Mouse (Mus musculus) stomach, postnatal 0 days (tissue): Measurements from ENCODE around the gene Ankrd60. TPM values are rescaled to one million over a fixed set of nuclear protein-coding genes. Genes with fewer than 3 reads are reported as not detected.

Experiments
- ATAC-seq: fragments of 200-750 bp; cut with Nextera tagmentation; 2 replicates; pipeline ENCODE4 v1.8.0; 2017; ENCODE audit not compliant: low FRiP score, low TSS enrichment
- DNase-seq: peaks from one replicate; pipeline ENCODE4 v3.0.0-alpha.2; 2016; ENCODE audit warnings: low spot score
- H3K27ac ChIP-seq: fragments of 300-500 bp; sonication (generic); replicated peaks from 2 replicates; pipeline ENCODE4 v1.5.1; 2014; ENCODE audit warnings: mild to moderate bottlenecking, control low read depth
- H3K27me3 ChIP-seq: fragments of 300-500 bp; sonication (generic); 2 replicates; pipeline ENCODE4 v1.6.1; 2014; ENCODE audit warnings: low read length; ENCODE audit not compliant: control insufficient read depth, insufficient read depth
- H3K36me3 ChIP-seq: fragments of 300-500 bp; sonication (generic); 2 replicates; pipeline ENCODE4 v1.6.1; 2014; ENCODE audit warnings: low read length, mixed read lengths; ENCODE audit not compliant: control insufficient read depth, insufficient read depth
- H3K4me1 ChIP-seq: fragments of 300-500 bp; sonication (generic); replicated peaks from 2 replicates; pipeline ENCODE4 v1.6.1; 2014; ENCODE audit warnings: antibody characterized with exemption; ENCODE audit not compliant: control insufficient read depth, insufficient read depth
- H3K4me2 ChIP-seq: fragments of 300-500 bp; sonication (generic); replicated peaks from 2 replicates; pipeline ENCODE4 v1.6.1; 2014; ENCODE audit warnings: low read depth, mild to moderate bottlenecking, control low read depth, moderate library complexity
- H3K4me3 ChIP-seq: fragments of 300-500 bp; sonication (generic); 2 replicates; pipeline ENCODE4 v1.5.1; 2014; ENCODE audit warnings: low read depth, low read length, control low read depth
- H3K9ac ChIP-seq: fragments of 300-500 bp; sonication (generic); 2 replicates; pipeline ENCODE4 v1.6.1; 2014; ENCODE audit warnings: mild to moderate bottlenecking, low read length, control low read depth, mixed read lengths
- H3K9me3 ChIP-seq: fragments of 300-500 bp; sonication (generic); 2 replicates; pipeline ENCODE4 v1.6.1; 2016; ENCODE audit warnings: low read length; ENCODE audit not compliant: control insufficient read depth
- CTCF ChIP-seq: IDR thresholded peaks from 2 replicates; pipeline ENCODE4 v1.5.1; 2016; ENCODE audit warnings: antibody characterized with exemption, low read depth, mild to moderate bottlenecking, moderate library complexity
- EP300 ChIP-seq: optimal IDR thresholded peaks from 2 replicates; pipeline ENCODE3; 2016; ENCODE audit warnings: antibody characterized with exemption
- WGBS: fragments of 180-500 bp; shearing (Covaris S2); extraction: QIAGEN DNeasy Blood & Tissue Kit; methylation state at CpG from one replicate; pipeline ENCODE4 v1.1.7; 2014; 5-methylcytosine and 5-hydroxymethylcytosine counted together
- polyA plus RNA-seq: library from polyadenylated mRNA; unstranded; fragments of >200 nt; fragmentation: Nextera tagmentation; extraction: Ambion mirVana; gene quantifications from 2 replicates; pipeline ENCODE4 v1.2.1, GENCODE M21; 2015

The Ankrd60 gene
- polyA plus RNA-seq, 1 experiment from 2014 or later, result not detected

- ATAC-seq (no peak), DNase-seq (no peak)
- no peak overlapping the region for H3K4me2 ChIP-seq
- 53% methylated on average over 15 of the region's 15 CpGs for WGBS
- no peak overlapping the region for H3K4me3 ChIP-seq
- no peaks in the 10 kb centered on the region for H3K27me3 ChIP-seq
- H3K9ac ChIP-seq, result no peak overlapping the region
- no peaks in the 10 kb centered on the region for H3K4me1 ChIP-seq
- H3K9me3 ChIP-seq, result no peaks in the 10 kb centered on the region
- no peaks in the 10 kb centered on the region for H3K36me3 ChIP-seq
- no peak overlapping the region for H3K27ac ChIP-seq
- TF ChIP-seq CTCF, result no peak
These were observed 38.4 kb downstream of the Ankrd60 start for GRCm38 (mm10) chr2:173539781-173540180.

- TF ChIP-seq EP300 (no peak), CTCF (no peak)
- peak; percentile 38; the same call in 1 of the 2 replicates for ATAC-seq
- H3K27me3 ChIP-seq, result no peaks in the 10 kb centered on the region
- H3K4me2 ChIP-seq, result no peak overlapping the region
- no peak for DNase-seq
- no peak overlapping the region for H3K4me3 ChIP-seq
- no peaks in the 10 kb centered on the region for H3K36me3 ChIP-seq
- no peaks in the 10 kb centered on the region for H3K9me3 ChIP-seq
- H3K9ac ChIP-seq, result no peak overlapping the region
- H3K4me1 ChIP-seq, result no peaks in the 10 kb centered on the region
- H3K27ac ChIP-seq, result no peak overlapping the region
- WGBS, result 69% methylated on average over 9 of the region's 9 CpGs
These were observed 42.3 kb downstream of the Ankrd60 start for GRCm38 (mm10) chr2:173535886-173536285.

DNA sequence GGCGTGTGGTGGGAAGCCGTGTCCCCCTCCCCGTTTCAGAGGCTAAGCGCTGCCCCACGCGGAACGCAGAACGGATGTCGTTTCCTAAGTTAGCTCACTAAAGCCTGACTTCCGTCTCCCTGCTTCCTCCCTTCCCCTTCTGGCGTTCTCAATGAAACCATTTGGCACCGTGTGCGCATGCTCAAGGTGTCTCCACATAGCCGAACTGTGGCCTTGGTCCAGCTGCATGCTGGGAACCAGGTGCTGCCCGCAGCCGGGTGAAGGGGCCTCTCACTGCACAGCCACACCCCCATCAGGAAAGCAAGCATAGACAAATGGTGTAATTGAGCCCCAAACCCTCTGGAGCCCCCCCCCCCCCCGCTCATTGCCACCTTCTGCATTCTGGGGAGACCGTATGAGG lies 42.8 kb downstream of the Ankrd60 start:
- ATAC-seq (no peak), DNase-seq (no peak)
- no peak overlapping the region for H3K4me2 ChIP-seq
- WGBS, result 86% methylated on average over 18 of the region's 18 CpGs
- H3K27ac ChIP-seq, result no peak overlapping the region
- H3K9ac ChIP-seq, result no peak overlapping the region
- no peaks in the 10 kb centered on the region for H3K27me3 ChIP-seq
- TF ChIP-seq CTCF, result no peak
- no peak for TF ChIP-seq EP300
- H3K36me3 ChIP-seq, result no peaks in the 10 kb centered on the region
- no peaks in the 10 kb centered on the region for H3K4me1 ChIP-seq
- no peaks in the 10 kb centered on the region for H3K9me3 ChIP-seq
- no peak overlapping the region for H3K4me3 ChIP-seq

- Histone ChIP-seq H3K4me1 (no peaks in the 10 kb centered on the region), H3K4me2 (no peak overlapping the region), H3K36me3 (no peaks in the 10 kb centered on the region), H3K27ac (no peak overlapping the region), H3K9me3 (no peaks in the 10 kb centered on the region), H3K27me3 (no peaks in the 10 kb centered on the region), H3K9ac (no peak overlapping the region), H3K4me3 (no peak overlapping the region)
- DNase-seq (no peak), ATAC-seq (no peak)
- TF ChIP-seq EP300, result no peak
- no peak for TF ChIP-seq CTCF
- WGBS, result 68% methylated on average over 7 of the region's 7 CpGs
These were observed 43.6 kb downstream of the Ankrd60 start for GRCm38 (mm10) chr2:173534581-173534980.

GRCm38 (mm10) chr2:173532711-173533462 lies 45.3 kb downstream of the Ankrd60 start:
- Histone ChIP-seq H3K4me3 (no peak overlapping the region), H3K9ac (no peak overlapping the region), H3K36me3 (no peaks in the 10 kb centered on the region), H3K27me3 (no peaks in the 10 kb centered on the region), H3K4me1 (no peaks in the 10 kb centered on the region), H3K4me2 (no peak overlapping the region), H3K27ac (no peak overlapping the region), H3K9me3 (no peaks in the 10 kb centered on the region)
- DNase-seq (no peak), ATAC-seq (no peak)
- 62% methylated on average over 15 of the region's 15 CpGs for WGBS
- TF ChIP-seq CTCF, result no peak
- no peak for TF ChIP-seq EP300

DNA sequence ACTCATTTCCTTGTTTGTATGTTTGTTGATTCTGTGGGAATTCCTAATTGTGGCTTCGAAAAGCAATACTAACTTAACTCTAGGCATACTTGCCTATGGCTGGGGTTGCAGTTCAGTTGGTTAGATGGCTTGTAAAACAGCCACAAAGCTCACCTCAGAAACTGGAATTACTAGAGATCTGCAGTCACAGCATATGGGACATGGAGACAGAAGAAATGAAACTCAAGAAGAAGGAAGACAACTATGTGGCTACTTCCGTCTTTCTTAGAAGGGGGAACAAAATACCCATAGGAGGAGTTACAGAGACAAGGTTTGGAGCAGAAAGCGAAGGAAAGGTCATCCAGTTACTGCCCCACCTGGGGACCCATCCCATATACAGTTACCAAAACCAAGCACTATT lies 49.7 kb downstream of the Ankrd60 start:
- no peak overlapping the region for H3K27ac ChIP-seq
- H3K36me3 ChIP-seq, result no peaks in the 10 kb centered on the region
- no peaks in the 10 kb centered on the region for H3K9me3 ChIP-seq
- H3K27me3 ChIP-seq, result no peaks in the 10 kb centered on the region
- 89% methylated on average over 3 of the region's 3 CpGs for WGBS
- TF ChIP-seq EP300 (no peak), CTCF (no peak)
- ATAC-seq (no peak), DNase-seq (no peak)
- H3K9ac ChIP-seq, result no peak overlapping the region
- H3K4me1 ChIP-seq, result no peaks in the 10 kb centered on the region
- H3K4me3 ChIP-seq, result no peak overlapping the region
- H3K4me2 ChIP-seq, result no peak overlapping the region
